Mouse (Mus musculus): Measurements from ENCODE around the gene Tmem150c.

Gene Tmem150c

DNA sequence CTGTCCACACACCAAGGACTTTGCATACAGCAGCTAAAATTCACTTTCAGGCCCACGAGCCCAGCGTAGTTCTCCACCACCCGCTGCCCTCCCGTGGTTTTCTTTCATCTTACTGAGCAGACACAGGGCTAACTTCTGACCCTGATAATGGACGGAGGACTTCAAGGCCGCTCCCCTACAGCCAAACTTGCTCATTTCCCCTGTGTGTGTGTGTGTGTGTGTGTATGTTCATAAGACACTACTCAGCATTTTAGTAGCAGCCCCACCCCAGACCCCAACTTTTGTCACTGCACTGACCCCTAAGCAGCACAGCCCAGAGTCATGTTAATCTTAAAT is at the start of gene Tmem150c:
Gene Tmem150c (minus strand): TSS at position 171 of the 336 bp plus-strand sequence.
- no peak for DNase-seq

DNA sequence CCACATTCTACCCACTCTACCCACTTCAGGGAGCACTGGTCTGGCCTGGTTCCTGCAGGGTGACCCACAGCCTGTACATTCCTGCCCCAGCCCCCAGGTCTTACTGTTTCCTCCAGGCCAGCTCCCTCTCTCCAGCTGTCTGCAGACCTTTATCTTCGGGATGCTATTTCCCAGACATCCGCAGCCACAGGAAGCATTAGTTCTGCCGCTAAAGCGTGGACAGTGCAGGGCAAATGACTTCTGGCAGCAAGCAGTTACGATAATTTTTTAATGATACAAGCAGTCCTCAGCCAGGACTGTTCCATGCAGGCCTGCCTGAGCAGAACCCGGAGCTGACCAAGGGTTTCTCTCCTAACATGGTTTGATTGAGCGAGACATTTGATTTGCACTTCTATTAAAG is 49.5 kb upstream of the Tmem150c start:
- DNase-seq, result peak; percentile 68

DNA sequence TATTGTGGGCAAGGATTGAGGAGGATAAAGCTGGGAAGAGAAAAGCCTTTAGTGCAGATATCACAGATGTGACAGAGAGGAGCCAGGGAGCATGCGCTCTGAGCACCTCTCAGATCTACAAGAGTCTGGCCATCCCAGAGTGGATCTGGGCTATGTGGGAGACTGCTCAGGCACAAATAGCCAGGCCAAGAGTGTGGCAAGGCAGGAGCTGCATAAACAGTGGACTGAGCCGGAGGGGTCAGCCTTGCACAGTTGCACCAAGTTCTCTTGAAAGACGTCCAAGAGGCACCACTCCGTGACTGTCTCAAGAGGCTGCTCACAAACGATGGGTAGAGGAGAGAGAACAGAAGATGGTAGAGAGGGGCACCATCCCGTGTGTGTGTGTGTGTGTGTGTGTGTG is 47.1 kb upstream of the Tmem150c start:
- DNase-seq, result peak; percentile 80

DNA sequence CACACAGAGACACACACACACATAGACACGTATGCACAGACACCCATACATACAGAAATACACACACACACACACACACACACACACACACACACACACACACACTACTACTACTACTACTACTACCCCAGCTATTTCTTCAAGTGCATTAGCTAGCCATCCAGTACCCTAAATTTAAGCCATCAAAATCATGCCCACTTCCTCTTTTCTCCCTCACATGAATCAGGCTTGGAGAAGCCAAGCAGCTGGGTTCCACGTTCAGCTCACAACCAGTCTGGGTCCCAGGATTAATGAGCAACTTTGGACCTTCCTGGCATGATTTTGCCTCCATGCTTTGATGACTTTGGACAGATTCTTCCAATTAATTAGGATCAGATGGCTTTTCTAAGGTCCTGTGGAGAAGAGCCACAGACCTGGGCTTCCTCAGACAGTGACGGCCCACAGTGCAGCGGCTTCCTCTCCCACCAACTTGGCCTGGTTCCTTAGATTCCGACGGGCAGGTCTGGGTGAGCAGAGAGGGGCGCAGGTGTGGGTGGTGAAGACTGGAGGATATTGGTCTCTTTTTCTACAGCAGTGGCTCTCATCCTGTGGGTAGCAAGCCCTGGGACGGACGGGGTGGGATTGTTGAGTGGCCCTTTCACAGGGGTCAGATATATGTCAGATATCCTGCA is 46.0 kb upstream of the Tmem150c start:
- peak; percentile 81 for DNase-seq

DNA sequence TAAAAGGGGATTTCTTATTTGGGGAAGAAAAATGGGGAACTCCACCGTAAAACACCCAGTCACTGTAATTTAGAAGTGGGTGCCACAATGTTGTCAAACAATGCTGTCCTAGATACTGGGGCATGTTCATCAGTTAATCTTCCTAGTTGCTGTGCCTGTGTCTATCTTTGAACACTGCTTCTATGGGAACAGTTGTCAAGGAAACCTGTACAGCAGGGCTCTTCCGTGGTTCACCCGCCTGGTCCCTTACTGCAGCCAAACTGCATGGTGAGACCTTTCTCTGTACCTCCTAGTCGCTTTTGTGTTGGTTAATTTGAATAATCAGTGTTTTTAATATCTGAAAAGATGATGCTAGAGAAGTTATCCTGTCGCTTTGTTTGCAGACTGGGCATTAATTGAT is 41.2 kb upstream of the Tmem150c start:
- DNase-seq, result no peak

DNA sequence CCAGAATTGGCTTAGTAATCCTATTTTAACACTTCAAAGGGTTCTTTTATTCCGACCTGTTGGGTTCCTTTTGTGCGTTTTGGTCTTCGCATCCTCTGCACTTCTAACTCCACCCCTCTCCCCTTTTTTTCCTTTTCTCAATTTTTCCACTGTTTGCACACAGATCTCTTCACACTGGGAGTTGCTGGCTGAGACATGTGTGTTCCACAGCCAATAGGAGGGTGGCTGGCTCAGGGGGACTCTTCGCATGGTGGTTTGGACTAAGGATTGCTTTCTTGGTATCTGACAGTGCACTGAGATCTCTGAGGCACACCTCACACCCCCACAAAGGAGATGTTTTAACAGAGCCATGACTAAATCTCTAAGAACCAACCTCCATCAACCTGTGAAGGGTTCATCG is 40.7 kb upstream of the Tmem150c start:
- DNase-seq, result peak; percentile 64

DNA sequence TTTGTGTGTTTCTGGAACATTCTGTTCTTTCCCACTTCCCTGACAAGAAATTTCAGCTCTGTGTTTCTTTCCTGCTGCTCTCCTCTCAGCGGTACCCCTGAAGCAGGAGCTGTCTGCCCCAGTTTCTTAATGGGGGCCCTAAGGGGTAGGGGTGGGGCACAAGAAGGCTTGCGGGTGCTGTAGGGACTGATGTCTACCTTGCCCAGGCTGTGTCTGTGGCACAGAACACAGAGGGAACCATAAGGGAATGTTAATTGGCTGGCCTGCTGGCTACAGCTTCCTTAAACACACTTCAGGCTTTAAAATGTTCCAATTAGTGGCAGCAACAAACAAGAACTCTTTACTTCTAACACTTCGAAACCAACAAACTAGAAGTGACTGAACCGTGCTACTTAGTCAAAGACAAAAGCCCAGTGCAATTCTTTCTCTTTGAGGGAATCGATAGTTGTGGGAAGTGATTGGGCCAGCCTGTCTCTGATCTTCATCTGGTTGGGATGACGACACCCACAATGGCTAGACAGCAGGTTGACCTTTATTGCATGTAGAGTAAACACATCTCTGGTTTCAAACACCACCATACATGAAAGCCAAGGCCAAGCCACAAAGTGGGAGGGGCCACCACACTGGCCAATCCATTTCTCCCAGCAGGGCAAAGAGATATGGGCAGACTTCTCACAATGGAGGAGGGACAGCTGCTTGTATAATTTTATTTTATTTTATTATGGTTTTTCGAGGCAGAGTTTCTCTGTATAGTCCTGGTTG is 39.7 kb upstream of the Tmem150c start:
- DNase-seq, result peak; percentile 51

DNA sequence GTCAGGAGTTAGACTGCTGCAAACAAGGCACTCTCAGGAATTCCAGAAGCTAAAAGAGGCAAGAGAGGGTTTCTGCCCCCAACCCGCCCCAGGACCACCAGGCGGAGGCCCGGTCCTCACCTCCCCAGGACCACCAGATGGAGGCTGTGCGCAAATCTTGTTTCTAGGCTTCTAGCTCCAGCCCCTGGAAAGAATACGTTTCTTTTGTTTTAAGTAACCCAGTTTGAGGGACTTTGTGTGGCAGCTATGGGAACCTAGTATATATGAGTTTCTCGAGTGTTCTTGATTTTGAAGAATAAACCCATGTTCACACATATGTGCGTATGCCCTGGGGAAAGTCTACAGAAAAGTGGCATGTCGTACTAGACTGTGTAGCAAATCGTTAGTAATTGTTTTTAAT is 37.9 kb upstream of the Tmem150c start:
- peak; percentile 64 for DNase-seq

DNA sequence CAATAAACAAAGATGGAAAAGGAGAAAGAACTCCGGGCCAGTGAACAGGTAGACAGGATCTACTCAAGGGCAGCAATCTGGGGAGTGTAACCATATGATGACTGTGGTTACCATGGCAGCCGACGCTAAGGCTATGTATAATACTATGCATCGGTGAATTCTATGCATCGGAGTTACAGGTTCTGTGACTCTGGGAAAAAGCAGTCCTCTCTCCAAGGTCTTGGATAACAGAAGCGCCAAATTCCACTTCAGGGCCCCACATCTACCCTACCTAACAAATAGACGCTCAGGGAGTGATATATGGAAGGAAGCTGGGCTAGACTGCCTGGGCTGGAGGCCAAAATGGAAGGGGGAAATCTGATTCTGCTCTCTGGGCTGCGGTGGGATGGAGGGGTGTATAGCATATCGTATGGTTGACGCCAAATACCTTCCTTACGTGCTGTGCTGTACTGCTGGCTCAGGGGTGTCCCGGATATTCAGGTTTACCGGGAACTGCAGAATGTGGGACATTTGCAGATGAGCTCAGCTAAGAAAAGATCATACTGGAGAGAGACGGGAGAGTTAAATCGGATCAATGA is 37.3 kb upstream of the Tmem150c start:
- no peak for DNase-seq

DNA sequence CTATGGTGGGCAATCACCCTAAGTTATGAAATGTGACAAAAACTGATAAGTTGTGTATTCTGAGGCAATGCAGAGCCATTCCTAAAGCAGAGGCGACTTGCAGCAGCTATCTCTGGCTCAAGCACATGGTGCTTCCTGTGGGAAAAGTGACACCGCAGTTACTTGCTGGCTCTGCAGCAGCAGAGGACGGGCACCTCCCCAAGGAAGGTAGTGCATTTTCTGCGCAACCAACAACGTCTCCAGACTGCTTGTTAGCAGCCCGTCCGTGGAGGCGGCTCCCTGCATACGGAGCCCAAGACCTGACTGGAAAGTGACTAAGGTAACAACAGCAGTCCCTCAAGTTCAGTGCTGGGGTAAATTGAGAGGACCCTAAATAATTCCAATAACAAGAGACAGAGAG is 36.8 kb upstream of the Tmem150c start:
- DNase-seq, result peak; percentile 51

DNA sequence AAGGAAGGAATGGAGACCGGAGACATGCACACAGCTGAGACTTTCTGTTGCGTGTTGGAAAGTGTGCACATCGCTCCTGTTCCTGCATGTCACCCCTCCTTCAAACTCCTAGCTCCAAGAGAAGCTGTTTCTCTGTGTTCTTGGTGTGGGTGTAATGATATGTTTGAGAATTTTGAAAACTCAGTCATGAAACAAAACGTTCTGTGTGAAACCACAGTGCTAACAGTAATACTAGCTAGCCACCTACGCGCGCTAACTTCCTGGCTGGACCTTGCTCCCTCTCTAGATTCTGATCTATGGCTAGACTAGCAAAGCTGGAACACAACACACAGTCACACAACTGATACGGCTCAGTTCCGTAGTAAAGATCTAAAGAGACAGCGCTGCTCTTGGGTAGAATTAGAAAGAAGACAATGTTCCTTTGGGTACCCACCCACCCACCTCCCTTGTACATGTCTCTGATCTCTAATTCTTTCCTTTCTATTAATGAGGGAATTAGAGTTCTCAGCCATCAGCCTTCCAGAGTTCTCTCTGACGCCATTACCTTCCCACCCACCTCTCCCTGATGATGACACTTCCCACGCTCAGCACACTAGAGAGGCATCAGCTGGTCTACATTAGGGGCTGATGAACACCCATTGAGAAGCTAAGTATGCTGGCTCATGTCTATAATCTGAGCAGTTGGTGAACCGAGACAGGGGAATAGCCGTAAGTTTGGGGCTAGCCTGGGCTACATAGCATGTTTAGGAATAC is 32.0 kb upstream of the Tmem150c start:
- peak; percentile 45 for DNase-seq

DNA sequence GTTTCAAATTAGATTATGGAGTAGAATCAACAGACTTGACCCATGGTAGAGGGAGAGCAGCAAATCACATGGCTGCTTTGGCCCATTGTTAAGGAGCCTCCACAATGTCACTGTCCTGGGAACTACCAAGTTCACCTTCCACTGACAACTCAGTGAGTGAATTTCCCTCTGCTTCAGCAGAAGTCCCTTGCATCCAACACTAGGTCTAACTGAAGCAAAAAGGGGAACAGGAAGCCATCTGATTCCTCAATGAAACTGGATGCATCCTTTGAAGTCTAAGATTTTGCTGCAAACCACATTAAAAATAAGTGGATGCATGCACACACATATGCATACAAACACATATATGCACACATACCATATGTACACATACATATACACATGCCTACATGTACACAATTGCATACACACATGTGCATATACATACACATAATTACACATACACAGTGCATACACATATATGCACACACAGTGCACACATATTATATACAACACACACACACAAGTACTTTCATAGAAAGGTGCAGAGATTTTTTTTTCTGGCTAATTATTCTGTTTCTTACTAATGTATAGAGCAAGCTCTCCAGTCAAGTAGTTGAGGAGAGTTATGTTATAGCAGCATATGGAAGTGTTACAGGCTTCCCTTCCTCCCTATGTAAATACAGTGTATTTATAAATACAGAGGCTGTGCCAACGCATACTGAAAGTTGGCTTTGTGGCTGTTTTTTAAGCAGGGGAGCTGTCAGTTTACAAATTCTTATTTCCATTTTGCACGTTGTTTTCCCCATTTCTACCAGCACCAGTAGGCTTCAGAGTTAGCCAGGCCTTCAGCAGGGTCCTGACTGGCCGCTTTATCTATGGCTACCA is 27.7 kb upstream of the Tmem150c start:
- no peak for DNase-seq

DNA sequence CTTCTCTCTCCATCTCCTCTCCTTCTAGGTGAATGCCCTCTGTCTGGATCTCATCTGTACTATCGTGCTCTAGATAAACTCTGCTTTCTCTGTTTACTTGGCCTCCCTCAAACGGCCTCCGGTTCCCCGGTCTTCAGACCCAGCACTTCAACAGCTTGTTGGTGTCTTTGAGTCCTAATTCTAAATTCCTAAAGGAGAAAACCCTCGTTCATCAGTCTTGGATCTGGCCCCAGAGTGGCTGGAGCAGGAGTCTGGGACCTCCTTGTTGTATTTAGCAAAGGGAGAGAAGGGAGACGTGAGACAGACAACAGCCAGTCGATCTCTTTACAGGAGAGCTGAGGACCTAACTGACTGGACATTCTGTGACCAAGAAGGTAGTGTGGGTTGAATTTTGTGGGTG is 27.0 kb upstream of the Tmem150c start:
- no peak for DNase-seq

DNA sequence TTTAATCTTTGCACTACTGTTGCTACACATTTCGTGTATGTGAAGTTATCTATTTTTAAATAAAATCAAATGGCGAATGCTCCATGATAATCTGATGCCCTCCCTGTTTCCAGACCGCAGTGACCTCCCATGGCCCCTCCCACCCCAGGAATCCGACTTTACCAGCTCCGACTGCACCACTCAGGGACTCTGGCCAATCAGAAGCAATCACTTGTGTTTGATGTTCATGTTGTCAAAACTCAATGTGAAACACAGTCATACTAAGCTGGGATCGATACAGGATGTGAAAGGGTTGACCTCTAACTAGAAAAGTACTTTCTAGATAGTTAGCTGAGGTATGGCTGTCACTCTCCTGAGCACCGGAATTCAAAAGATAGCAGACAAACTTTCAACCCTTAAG is 26.3 kb upstream of the Tmem150c start:
- DNase-seq, result no peak

DNA sequence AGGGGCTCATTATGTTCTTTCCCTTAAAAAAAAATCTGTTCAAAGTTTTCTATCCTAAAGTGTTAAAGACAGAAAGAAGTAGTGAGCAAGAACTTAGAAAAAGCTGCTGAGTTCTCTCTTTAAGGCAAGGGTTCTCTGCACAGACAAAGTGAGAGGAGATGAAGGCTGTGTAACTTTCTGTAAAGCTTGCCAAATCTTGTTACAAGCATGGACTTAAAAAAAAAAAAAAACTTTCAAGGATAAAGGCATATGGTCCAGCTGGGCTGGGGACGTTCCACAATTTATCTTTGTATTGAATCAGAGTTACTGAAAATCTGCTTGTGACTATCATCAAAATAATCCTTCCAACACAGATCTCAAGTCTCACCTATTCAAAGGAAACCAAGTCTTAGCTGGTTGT is 21.4 kb upstream of the Tmem150c start:
- DNase-seq, result no peak

DNA sequence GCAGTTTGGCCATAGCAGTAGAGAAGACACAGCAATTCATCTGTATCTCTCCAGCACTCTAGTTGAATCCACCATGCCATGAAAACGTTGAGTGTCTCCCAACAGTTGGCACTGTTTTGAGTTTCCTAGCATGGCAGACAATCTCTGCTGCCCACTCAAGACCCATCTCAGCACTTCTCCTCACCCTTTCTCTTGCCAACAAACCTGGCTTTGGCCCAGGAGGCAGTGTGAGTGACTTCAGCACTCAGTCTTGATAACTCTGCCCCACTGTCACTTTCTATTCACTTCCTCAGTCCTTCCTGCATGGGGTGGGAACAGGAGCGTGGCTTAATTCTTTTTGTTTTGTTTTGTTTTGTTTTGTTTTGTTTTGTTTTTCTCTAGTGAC is 19.2 kb upstream of the Tmem150c start:
- no peak for DNase-seq

DNA sequence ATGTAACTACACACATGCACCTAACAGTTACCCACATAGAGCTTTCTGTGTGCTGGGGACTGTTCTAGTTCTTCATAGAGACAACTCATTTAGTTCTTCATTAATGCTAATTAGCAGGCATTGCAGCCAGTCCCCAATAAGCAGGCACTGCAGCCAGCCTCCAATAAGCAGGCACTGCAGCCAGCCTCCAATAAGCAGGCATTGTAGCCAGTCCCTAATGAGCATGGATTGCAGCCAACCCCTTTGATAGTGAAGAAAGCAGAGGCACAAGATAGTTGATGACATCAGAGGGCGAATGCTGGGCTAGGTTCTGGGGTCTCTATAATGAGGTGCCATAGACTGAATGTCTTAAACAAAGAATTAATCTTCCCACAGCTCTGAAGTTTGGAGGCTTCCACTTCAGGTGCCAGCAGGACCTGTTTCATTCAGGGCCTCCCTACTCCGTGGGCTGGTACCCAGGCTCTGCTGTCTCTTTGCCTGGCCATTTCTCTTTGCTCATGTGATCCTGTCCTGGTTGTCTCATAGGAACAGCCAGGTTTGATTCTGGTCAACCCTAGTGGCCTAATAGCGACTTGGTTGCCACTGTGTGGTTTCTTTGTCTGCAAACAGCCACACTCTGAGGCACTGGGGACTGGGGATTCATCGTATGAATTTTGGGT is 18.6 kb upstream of the Tmem150c start:
- DNase-seq, result no peak

DNA sequence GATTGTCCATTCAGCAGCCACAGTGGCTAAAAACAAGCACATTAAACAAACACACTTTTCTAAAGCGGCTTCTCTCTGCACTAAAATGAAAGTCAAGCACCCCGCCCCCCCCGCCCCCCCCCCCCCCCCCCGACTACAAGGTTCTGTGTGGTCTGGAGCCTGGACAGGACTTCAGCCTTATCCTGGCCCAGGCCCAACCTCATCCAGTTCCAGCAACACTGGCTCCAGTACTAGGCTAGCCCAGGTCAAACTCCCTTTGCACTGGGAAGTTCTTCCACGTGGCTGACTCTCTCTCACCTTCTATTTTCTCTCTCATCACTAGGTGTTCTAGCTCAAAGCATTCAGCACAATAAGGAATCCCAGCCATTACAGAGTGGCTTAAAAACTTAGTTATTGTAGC is 17.9 kb upstream of the Tmem150c start:
- DNase-seq, result no peak

DNA sequence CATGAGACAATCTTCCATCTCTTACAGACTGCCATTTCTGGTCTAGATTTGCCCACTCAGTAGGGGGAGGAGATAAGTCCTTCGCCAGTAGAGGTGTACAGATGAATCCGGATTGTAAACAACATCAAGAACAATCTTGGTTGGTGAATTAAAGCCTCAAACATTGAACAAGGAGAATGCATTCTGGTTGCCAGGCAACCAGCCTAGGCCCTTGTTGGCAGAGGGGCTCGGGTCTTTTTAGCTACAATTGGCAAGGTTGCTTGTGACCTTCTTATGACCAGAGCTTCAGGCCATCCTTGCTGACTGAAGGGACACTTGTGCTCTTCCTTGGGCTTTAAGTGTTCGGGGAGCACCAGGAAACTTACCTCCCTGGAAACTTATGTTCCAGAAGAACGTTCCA is 16.5 kb upstream of the Tmem150c start:
- DNase-seq, result no peak

DNA sequence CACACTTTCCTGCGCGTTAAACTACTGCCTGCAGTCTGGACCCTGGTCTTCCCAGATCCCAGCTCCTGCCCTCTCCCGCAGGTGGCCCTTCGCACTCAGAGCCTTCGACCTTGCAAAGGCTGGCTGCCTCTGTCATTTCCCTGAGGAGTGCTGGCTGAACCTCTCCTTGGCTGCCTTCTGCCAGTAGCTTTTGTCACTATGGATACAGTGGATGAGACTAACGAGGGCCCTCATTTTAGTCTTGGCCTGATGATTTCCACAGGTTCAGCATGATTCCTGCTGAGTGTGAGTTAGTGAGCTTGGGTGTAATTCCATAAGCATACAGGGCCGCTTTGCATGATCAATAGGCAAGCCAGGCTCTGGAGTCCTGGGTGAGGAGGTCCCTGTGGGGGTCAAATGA is 16.0 kb upstream of the Tmem150c start:
- peak; percentile 62 for DNase-seq

DNA sequence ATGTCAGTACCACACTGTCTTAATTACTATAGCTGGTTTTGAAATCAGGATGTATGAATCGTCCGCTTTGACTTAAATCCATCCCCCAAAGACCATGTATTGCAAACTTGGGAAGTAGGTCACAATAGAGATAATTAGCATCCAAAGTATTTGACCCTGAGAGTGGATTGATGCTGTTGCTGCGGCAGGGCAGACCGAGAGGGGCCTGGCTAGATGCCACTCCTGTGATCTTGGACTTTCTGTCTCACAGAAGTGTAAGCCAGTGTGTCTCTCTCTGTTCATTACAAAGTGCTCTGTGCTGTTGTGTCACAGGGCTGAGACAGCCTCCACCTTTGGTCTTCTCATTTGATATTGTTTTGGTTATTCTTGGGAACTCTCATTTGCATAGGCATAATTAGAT is 12.5 kb upstream of the Tmem150c start:
- no peak for DNase-seq

All from heart, adult 11 months (tissue).